Mouse (Mus musculus): ENCODE measurements around the gene Txn2.

DNA sequence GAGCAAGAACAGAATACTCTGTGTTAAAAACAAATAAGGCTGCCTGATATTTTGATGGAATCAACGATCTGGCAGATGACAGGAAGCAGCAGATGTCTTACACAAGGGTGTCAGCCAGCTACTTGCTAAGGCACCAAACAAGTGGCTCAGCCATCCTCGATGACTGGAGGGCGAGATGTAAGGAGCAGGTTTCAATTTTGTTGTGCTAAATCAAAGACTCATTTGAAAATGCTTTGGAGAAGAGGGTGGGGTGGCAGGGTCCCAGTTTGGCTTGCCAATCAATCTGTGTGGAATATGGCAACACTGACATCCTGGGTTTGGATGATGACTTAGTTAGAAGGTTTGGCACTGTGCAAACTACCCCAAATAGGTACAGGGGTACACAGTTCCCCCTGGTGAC lies 12.8 kb upstream of the Txn2 start:
- no peak for TF ChIP-seq CTCF (IDR thresholded peaks at IDR 0.05; ENCODE audit: borderline replicate concordance, insufficient read depth, low read depth, low read length)
- no peak for TF ChIP-seq POLR2A (IDR thresholded peaks at IDR 0.05; ENCODE audit: borderline replicate concordance, insufficient read depth, low read length)
